Mouse (Mus musculus) mammary gland, adult 2 months (tissue): ENCODE results near the gene Icam1. TPM values are rescaled to one million over a fixed set of nuclear protein-coding genes. Genes with fewer than 3 reads are reported as not detected.

ENCODE experiments used
- polyA plus RNA-seq: library from polyadenylated mRNA; depleted of rRNA; stranded (reverse); fragments of >200 nt; gene quantifications from 2 replicates; pipeline ENCODE4 v1.2.3, GENCODE M21; 2012; ENCODE audit warnings: low replicate concordance; rRNA removed

Icam1 gene
- 38.8 and 51.8 TPM in 2 replicates for polyA plus RNA-seq

GRCm38 (mm10) chr9:21015571-21016130, at the start of gene Icam1:
Gene Icam1, plus strand, starts transcription at chr9:21015985.

GRCm38 (mm10) chr9:20976216-20976960, 39.4 kb upstream of the Icam1 start, which contains the start of gene S1pr2:
Gene S1pr2, minus strand, starts transcription at chr9:20976781.

GRCm38 (mm10) chr9:21002627-21003551, 12.9 kb upstream of the Icam1 start, which contains the start of gene Mrpl4:
Gene Mrpl4, plus strand, starts transcription at chr9:21002738.

GRCm38 (mm10) chr9:21029291-21030054, 13.7 kb downstream of the Icam1 start, which contains the start of gene Icam4:
Gene Icam4, plus strand, starts transcription at chr9:21029373.

GRCm38 (mm10) chr9:21031896-21032351, 16.1 kb downstream of the Icam1 start, which contains the start of gene Icam5:
Gene Icam5, plus strand, starts transcription at chr9:21032073.

GRCm38 (mm10) chr9:21067006-21067684, 51.4 kb downstream of the Icam1 start, which contains the start of gene Zglp1:
Gene Zglp1, minus strand, starts transcription at chr9:21067093.

GRCm38 (mm10) chr9:21073044-21073840, 57.5 kb downstream of the Icam1 start, which contains the start of the genes Gm49373 and Fdx1l:
Gene Gm49373, minus strand, starts transcription at chr9:21073096.
Gene Fdx1l, minus strand, starts transcription at chr9:21073614.

Other genes starting within 250 kb of the Icam1 start
- gene Col5a3, start 200.9 kb upstream of the Icam1 start, polyA plus RNA-seq, result 78.0 and 82.3 TPM in 2 replicates
- gene Rdh8, start 197.5 kb upstream of the Icam1 start, polyA plus RNA-seq, result not detected in 2 replicates
- 84.0 and 147 TPM in 2 replicates for gene A230050P20Rik, start 147.3 kb upstream of the Icam1 start, polyA plus RNA-seq
- 7.2 and 8.4 TPM in 2 replicates for gene Angptl6, start 136.3 kb upstream of the Icam1 start, polyA plus RNA-seq
- 50.9 and 110 TPM in 2 replicates for gene Ppan, start 127.8 kb upstream of the Icam1 start, polyA plus RNA-seq
- gene Eif3g, start 117.4 kb upstream of the Icam1 start, polyA plus RNA-seq, result 83.8 and 108 TPM in 2 replicates
- 22.5 and 37.3 TPM in 2 replicates for gene Dnmt1, start 56.1 kb upstream of the Icam1 start, polyA plus RNA-seq
- gene S1pr2, start 39.2 kb upstream of the Icam1 start, polyA plus RNA-seq, result 16.7 and 18.1 TPM in 2 replicates
- 121 and 137 TPM in 2 replicates for gene Mrpl4, start 13.2 kb upstream of the Icam1 start, polyA plus RNA-seq
- 0.84 and 1.0 TPM in 2 replicates for gene Icam4, start 13.4 kb downstream of the Icam1 start, polyA plus RNA-seq
- gene Icam5, start 16.1 kb downstream of the Icam1 start, polyA plus RNA-seq, result 0.50 and 1.5 TPM in 2 replicates
- not detected in 2 replicates for gene Zglp1, start 51.1 kb downstream of the Icam1 start, polyA plus RNA-seq
- gene Gm49373, start 57.1 kb downstream of the Icam1 start, polyA plus RNA-seq, result 0.12 and 0.17 TPM in 2 replicates
- 48.8 and 76.4 TPM in 2 replicates for gene Fdx1l, start 57.6 kb downstream of the Icam1 start, polyA plus RNA-seq
- 2.9 and 25.7 TPM in 2 replicates for gene Gm38431, start 76.0 kb downstream of the Icam1 start, polyA plus RNA-seq
- 50.6 and 85.3 TPM in 2 replicates for gene Raver1, start 76.0 kb downstream of the Icam1 start, polyA plus RNA-seq
- 37.7 and 50.2 TPM in 2 replicates for gene Tyk2, start 115.3 kb downstream of the Icam1 start, polyA plus RNA-seq
- gene Cdc37, start 134.0 kb downstream of the Icam1 start, polyA plus RNA-seq, result 40.9 and 42.1 TPM in 2 replicates
- 15.3 and 24.3 TPM in 2 replicates for gene Pde4a, start 149.7 kb downstream of the Icam1 start, polyA plus RNA-seq
- gene Keap1, start 223.4 kb downstream of the Icam1 start, polyA plus RNA-seq, result 76.5 and 140 TPM in 2 replicates
- 2.3 and 3.1 TPM in 2 replicates for gene S1pr5, start 232.5 kb downstream of the Icam1 start, polyA plus RNA-seq
- gene Atg4d, start 249.3 kb downstream of the Icam1 start, polyA plus RNA-seq, result 40.1 and 41.1 TPM in 2 replicates